Mouse (Mus musculus): ENCODE measurements around the gene Acot12.

DNA sequence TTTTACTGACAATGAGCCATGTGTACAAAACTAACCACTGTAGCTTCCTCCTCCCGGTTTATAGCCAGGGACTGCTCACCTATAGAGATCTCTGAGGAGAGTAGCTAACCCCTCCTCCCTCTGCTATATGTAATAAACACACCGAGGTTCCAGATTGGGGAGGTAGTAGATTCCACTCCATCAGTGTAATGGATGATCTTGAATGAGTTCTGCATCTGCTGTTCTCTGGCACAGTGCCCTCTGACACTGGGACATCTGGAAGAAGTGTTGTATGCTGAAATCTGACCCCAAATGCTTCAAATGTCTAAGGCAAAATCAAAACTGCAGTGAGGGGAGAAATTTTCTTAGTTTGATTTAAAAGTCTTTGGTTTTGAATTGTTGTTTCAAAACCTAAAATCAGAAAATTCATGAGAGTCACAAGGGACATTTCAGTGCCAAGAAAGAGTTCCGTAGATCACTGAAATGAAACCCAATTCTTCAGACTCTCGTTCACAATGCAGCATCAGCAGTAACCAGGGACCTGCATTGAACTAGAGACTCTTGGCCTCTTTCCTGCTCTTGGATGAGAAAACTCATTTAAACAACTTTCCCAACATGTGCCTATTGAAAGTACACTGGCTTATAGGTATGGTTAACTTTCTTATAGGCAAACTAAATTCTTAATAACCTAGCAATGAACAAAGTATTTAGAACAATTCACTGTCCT lies 83.7 kb downstream of the Acot12 start:
- TF ChIP-seq JUND (IDR thresholded peaks at IDR 0.05; ENCODE audit: low read depth, low read length) (no peak), SMC3 (IDR thresholded peaks at IDR 0.05; ENCODE audit: low read depth, low read length) (no peak), POLR2A (IDR thresholded peaks at IDR 0.05; ENCODE audit: control insufficient read depth in 1 of 2, insufficient read depth in 1 of 2, low read depth in 1 of 2, low read length in 2 of 2, poor library complexity in 1 of 2) (no peak), E2F4 (IDR thresholded peaks at IDR 0.05; ENCODE audit: borderline replicate concordance, low read depth, low read length) (no peak), CTCF (IDR thresholded peaks at IDR 0.05 in 2 of 3, conservative IDR thresholded peaks at IDR 0.05 in 1 of 3; ENCODE audit: control insufficient read depth in 1 of 3, insufficient read depth in 1 of 3, low read depth in 2 of 3, low read length in 3 of 3, poor library complexity in 1 of 3, severe bottlenecking in 1 of 3) (no peak), UBTF (IDR thresholded peaks at IDR 0.05; ENCODE audit: borderline replicate concordance, insufficient read depth, low read depth, low read length) (no peak), MXI1 (IDR thresholded peaks at IDR 0.05; ENCODE audit: low read depth, low read length) (no peak), HCFC1 (IDR thresholded peaks at IDR 0.05; ENCODE audit: low read depth, low read length) (no peak), ZC3H11A (IDR thresholded peaks at IDR 0.05; ENCODE audit: low read depth, low read length) (no peak), TBP (IDR thresholded peaks at IDR 0.05; ENCODE audit: low read depth, low read length) (no peak), POLR2AphosphoS2 (IDR thresholded peaks at IDR 0.05; ENCODE audit: low read length) (no peak), EP300 (IDR thresholded peaks at IDR 0.05; ENCODE audit: low read depth in 1 of 2, low read length in 2 of 2) (no peak), POLR2AphosphoS5 (IDR thresholded peaks at IDR 0.05; ENCODE audit: borderline replicate concordance, low read depth, low read length) (no peak)

All from MEL (cell line).